Mouse (Mus musculus) heart, adult 2 months (tissue): ENCODE results near the gene Tprn.

Source experiments
- CTCF ChIP-seq: fragments of 200-600 bp; IDR thresholded peaks from 2 replicates; pipeline ENCODE4 v1.8.1; 2022; ENCODE audit warnings: antibody characterized with exemption, mild to moderate bottlenecking, moderate library complexity
- EP300 ChIP-seq: fragments of 200-500 bp; IDR thresholded peaks from 2 replicates; pipeline ENCODE4 v1.6.1; 2011; ENCODE audit warnings: low read depth, low read length, control low read depth; ENCODE audit not compliant: insufficient read depth
- POLR2A ChIP-seq: fragments of 200-500 bp; IDR thresholded peaks from 2 replicates; pipeline ENCODE4 v1.6.1; 2011; ENCODE audit warnings: mild to moderate bottlenecking, low read depth, low read length, control low read depth; ENCODE audit not compliant: insufficient read depth

- TF ChIP-seq POLR2A (no peak), CTCF (no peak), EP300 (no peak)
Measured at GRCm38 (mm10) chr2:25273010-25273409, 10.6 kb downstream of the Tprn start.
